Mouse (Mus musculus) kidney, adult 2 months (tissue): ENCODE results near the gene Prkcsh.

Source experiments
- CTCF ChIP-seq: fragments of 200-500 bp; conservative IDR thresholded peaks from 2 replicates; pipeline ENCODE4 v1.5.1; 2011; ENCODE audit warnings: low read depth, mild to moderate bottlenecking, control low read depth, low read length, moderate library complexity, mixed read lengths; ENCODE audit not compliant: insufficient read depth, insufficient read length
- POLR2A ChIP-seq: fragments of 200-500 bp; IDR thresholded peaks from one replicate; pipeline ENCODE4 v1.6.1; 2011; ENCODE audit warnings: low read depth, low read length, control low read depth

DNA sequence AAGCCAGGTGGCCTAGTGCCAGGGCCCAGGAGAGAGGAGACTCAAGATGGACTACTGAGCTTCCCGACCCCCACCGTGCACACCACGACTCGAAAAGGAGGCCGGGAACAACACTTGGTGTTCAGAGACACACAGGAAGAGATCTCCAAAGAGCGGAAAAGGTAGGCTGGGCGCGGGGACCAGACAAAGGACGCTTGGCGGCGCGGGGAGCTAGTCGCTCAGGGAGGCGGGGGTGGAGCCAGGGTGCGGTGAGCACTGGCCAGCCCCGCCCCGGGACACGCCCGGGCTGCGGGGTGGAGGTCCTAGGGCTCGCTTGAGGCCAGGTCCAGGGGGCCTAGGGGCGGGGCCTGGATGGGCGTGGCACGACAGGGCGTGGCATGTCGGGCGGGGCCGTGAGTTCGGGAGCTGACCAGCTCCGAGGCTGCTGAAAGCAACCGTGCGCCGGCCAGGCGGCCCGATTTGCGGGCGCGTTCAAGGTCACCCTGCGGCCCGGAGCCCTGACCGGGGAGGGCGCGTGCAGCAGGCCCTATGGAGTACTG lies 47.8 kb downstream of the Prkcsh start:
- TF ChIP-seq POLR2A (no peak), CTCF (no peak)
